Mouse (Mus musculus): Measurements from ENCODE around the gene Gpsm1. TPM values are rescaled to one million over a fixed set of nuclear protein-coding genes. Genes with fewer than 3 reads are reported as not detected.

The Gpsm1 gene
- polyA plus RNA-seq, 1 experiment from 2014 or later, result 63.3 TPM

DNA sequence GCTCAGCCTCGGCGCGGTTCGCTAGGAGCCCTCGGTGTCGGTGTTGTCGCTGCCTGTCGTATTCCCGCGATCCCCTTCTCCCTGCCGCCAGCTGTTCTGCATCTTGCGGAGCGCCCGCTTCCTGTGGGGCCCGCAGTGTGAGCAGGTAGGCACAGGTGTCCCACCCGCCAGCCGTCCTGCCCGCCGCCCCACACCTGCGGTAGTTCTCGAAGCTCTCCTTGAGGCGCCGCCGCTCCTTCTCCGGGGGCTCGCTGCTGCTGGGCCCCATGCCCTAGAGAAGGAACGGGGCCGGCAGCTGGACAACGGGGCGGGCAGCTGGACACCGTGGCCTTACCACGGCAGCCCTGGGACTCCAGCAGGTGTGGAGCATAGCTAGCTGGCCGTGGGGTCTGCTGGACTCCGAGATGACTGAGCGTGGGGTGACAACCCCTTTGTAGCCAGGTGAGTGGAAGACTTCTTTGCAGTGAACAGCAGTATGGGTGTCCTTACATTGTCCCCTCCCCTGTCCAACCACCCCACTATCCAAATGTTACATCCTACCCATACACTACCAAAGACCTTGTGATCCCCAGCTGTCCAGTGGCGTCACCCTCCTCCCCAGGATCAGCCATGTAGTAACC is 37.1 kb downstream of the Gpsm1 start:
- Histone ChIP-seq H3K36me3 (ENCODE audit: control insufficient read depth, insufficient read depth, low read length) (no peaks in the 10 kb centered on the region), H3K4me2 (ENCODE audit: low read depth, low read length, severe bottlenecking) (peak overlapping the region; percentile 89), H3K9ac (ENCODE audit: low read length) (peak overlapping the region; percentile 92), H3K27me3 (ENCODE audit: control insufficient read depth, insufficient read depth, low read length) (no peaks in the 10 kb centered on the region), H3K27ac (ENCODE audit: low read depth, low read length) (no peak overlapping the region), H3K4me3 (ENCODE audit: low read depth, low read length) (peak overlapping the region; percentile 82), H3K4me1 (replicated peaks; ENCODE audit: control insufficient read depth, insufficient read depth, low read length) (peaks cover 9% of the 10 kb centered on the region), H3K9me3 (ENCODE audit: control insufficient read depth, low read length) (no peaks in the 10 kb centered on the region)
- 3% methylated on average over 35 of the region's 36 CpGs for WGBS
- peak; percentile 45 for ATAC-seq (replicated peaks; ENCODE audit: low FRiP score)
- peak; percentile 71 for DNase-seq (ENCODE audit: low spot score)

DNA sequence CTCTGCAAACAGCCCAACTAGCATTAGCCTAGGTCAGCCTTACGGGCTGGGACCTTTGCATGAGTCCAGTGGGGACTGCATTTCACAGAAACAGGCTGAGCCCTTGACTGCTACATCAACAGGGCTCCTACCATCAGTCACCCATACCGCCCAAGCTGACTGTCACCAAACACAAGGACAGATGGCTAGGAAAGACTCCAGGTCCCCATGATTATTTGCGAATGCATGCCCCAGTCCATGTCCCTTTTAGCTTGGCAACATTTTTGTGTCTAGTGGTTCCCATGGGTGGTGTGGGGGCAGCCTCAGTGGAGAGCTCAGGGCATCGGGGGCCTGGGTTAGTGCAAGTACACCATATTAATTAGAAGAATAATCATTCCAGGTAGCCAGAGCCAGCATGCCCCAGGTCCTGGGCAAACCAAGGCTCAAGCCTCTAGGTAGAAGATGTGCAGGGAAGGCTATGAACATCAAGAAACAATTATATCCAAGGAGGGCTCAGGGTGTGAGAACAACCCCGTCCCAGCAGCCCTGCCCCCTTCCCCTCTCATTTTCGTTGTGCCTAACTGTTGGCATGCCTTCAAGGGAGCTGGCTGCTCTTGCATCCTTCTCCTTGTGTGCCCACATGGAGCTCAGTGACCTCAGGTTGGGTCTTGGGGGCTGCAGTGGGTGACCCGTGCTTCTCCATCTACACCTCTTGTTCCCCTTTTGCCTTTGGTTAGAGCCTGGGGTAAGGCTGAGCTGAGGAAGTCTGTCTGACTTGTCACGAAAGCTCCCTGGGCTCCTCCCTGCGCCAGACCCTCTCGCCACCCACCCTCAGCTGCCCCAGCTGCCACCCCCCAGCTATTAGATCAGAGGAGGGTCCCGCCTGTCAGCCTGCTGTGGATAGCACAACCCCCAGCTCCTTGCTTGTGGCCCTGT is 38.0 kb downstream of the Gpsm1 start:
- H3K4me3 ChIP-seq (ENCODE audit: low read depth, low read length), result peak overlapping the region; percentile 82
- H3K27ac ChIP-seq (ENCODE audit: low read depth, low read length), result no peak overlapping the region
- 90% methylated on average over 11 of the region's 11 CpGs for WGBS
- no peak for DNase-seq (ENCODE audit: low spot score)
- ATAC-seq (replicated peaks; ENCODE audit: low FRiP score), result no peak
- peaks cover 9% of the 10 kb centered on the region for H3K4me1 ChIP-seq (replicated peaks; ENCODE audit: control insufficient read depth, insufficient read depth, low read length)
- H3K9me3 ChIP-seq (ENCODE audit: control insufficient read depth, low read length), result no peaks in the 10 kb centered on the region
- no peaks in the 10 kb centered on the region for H3K27me3 ChIP-seq (ENCODE audit: control insufficient read depth, insufficient read depth, low read length)
- peak overlapping the region; percentile 89 for H3K4me2 ChIP-seq (ENCODE audit: low read depth, low read length, severe bottlenecking)
- no peaks in the 10 kb centered on the region for H3K36me3 ChIP-seq (ENCODE audit: control insufficient read depth, insufficient read depth, low read length)
- H3K9ac ChIP-seq (ENCODE audit: low read length), result no peak overlapping the region

DNA sequence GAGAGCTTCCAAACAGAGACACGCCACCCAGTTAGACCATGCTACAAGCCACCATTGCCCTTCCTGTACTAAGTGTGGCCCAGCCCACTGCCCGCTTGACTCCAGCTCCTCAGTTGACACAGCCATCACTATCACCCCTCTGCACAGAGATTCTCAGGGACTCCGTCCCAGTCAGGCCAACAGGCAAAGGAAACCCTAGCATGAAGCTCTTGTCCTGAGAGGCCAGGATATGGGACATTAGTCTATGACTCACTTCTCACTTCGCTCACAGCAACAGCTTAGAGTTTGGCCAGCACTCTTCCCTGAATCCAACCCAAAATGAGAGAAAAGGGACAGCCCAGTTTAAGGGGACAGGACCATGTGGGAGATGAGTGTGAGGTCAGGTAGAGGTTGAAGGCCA is 39.1 kb downstream of the Gpsm1 start:
- no peak overlapping the region for H3K4me2 ChIP-seq (ENCODE audit: low read depth, low read length, severe bottlenecking)
- H3K4me3 ChIP-seq (ENCODE audit: low read depth, low read length), result no peak overlapping the region
- DNase-seq (ENCODE audit: low spot score), result no peak
- no peak overlapping the region for H3K9ac ChIP-seq (ENCODE audit: low read length)
- H3K27me3 ChIP-seq (ENCODE audit: control insufficient read depth, insufficient read depth, low read length), result no peaks in the 10 kb centered on the region
- H3K9me3 ChIP-seq (ENCODE audit: control insufficient read depth, low read length), result no peaks in the 10 kb centered on the region
- H3K36me3 ChIP-seq (ENCODE audit: control insufficient read depth, insufficient read depth, low read length), result no peaks in the 10 kb centered on the region
- H3K27ac ChIP-seq (ENCODE audit: low read depth, low read length), result no peak overlapping the region
- no peak for ATAC-seq (replicated peaks; ENCODE audit: low FRiP score)
- peaks cover 9% of the 10 kb centered on the region for H3K4me1 ChIP-seq (replicated peaks; ENCODE audit: control insufficient read depth, insufficient read depth, low read length)
- 92% methylated on average over 4 of the region's 4 CpGs for WGBS

DNA sequence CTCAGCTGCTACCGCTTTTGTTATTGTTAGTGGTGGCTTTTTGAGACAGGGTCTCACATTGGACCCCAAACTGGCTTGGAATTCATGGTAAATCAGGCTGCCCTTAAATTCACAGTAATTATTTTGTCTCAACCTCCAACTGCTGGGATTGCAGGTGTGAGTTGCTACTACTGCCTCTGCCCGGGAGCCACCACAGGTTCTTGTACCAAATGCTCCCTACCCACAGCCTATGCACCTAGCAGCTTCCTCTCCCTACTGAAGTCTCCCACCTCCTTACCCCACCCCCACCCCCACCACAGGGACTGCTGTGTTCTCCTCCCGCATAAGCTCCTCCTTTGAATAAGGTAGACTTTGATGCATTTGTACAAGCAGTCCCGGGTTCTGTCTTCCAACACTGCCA is 40.9 kb downstream of the Gpsm1 start:
- Histone ChIP-seq H3K27ac (ENCODE audit: low read depth, low read length) (no peak overlapping the region), H3K4me3 (ENCODE audit: low read depth, low read length) (no peak overlapping the region), H3K4me1 (replicated peaks; ENCODE audit: control insufficient read depth, insufficient read depth, low read length) (peaks cover under 1% of the 10 kb centered on the region; the same call in 1 of the 2 replicates), H3K27me3 (ENCODE audit: control insufficient read depth, insufficient read depth, low read length) (no peaks in the 10 kb centered on the region), H3K36me3 (ENCODE audit: control insufficient read depth, insufficient read depth, low read length) (no peaks in the 10 kb centered on the region), H3K9ac (ENCODE audit: low read length) (no peak overlapping the region), H3K9me3 (ENCODE audit: control insufficient read depth, low read length) (no peaks in the 10 kb centered on the region), H3K4me2 (ENCODE audit: low read depth, low read length, severe bottlenecking) (no peak overlapping the region)
- ATAC-seq (replicated peaks; ENCODE audit: low FRiP score), result no peak
- 84% methylated on average over 4 of the region's 4 CpGs for WGBS
- no peak for DNase-seq (ENCODE audit: low spot score)

DNA sequence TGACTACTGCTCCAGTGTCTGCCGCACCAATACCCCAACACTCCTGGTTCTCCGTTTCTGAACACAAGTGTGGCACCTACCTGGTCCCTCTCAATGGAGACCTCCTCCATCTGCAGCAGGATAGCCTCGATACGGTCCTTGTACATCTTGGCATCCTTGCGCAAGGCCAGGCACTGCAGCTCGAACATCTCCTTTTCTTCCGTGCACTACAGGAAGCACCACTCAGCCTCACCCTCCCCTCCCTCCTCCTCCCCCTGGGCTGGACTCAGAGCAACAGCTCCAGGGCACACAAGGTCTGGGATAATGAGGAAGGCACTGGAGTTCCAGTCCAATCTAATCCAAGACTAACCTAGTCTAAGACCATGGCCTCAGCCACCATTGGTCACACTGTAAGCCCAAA is 41.4 kb downstream of the Gpsm1 start:
- Histone ChIP-seq H3K4me3 (ENCODE audit: low read depth, low read length) (no peak overlapping the region), H3K27ac (ENCODE audit: low read depth, low read length) (no peak overlapping the region), H3K4me2 (ENCODE audit: low read depth, low read length, severe bottlenecking) (no peak overlapping the region), H3K9me3 (ENCODE audit: control insufficient read depth, low read length) (no peaks in the 10 kb centered on the region), H3K9ac (ENCODE audit: low read length) (no peak overlapping the region), H3K4me1 (replicated peaks; ENCODE audit: control insufficient read depth, insufficient read depth, low read length) (no peaks in the 10 kb centered on the region), H3K36me3 (ENCODE audit: control insufficient read depth, insufficient read depth, low read length) (no peaks in the 10 kb centered on the region), H3K27me3 (ENCODE audit: control insufficient read depth, insufficient read depth, low read length) (no peaks in the 10 kb centered on the region)
- ATAC-seq (replicated peaks; ENCODE audit: low FRiP score) (no peak), DNase-seq (ENCODE audit: low spot score) (no peak)
- 72% methylated on average over 7 of the region's 7 CpGs for WGBS

GRCm38 (mm10) chr2:26357484-26357883 is 42.2 kb downstream of the Gpsm1 start:
- WGBS, result 41% methylated on average over 15 of the region's 15 CpGs
- H3K27me3 ChIP-seq (ENCODE audit: control insufficient read depth, insufficient read depth, low read length), result no peaks in the 10 kb centered on the region
- no peak overlapping the region for H3K27ac ChIP-seq (ENCODE audit: low read depth, low read length)
- H3K36me3 ChIP-seq (ENCODE audit: control insufficient read depth, insufficient read depth, low read length), result no peaks in the 10 kb centered on the region
- H3K9ac ChIP-seq (ENCODE audit: low read length), result no peak overlapping the region
- H3K4me3 ChIP-seq (ENCODE audit: low read depth, low read length), result no peak overlapping the region
- H3K4me1 ChIP-seq (replicated peaks; ENCODE audit: control insufficient read depth, insufficient read depth, low read length), result no peaks in the 10 kb centered on the region
- no peaks in the 10 kb centered on the region for H3K9me3 ChIP-seq (ENCODE audit: control insufficient read depth, low read length)
- DNase-seq (ENCODE audit: low spot score) (no peak), ATAC-seq (replicated peaks; ENCODE audit: low FRiP score) (no peak)
- no peak overlapping the region for H3K4me2 ChIP-seq (ENCODE audit: low read depth, low read length, severe bottlenecking)

GRCm38 (mm10) chr2:26358667-26359320 is 43.5 kb downstream of the Gpsm1 start:
- DNase-seq (ENCODE audit: low spot score), result no peak
- Histone ChIP-seq H3K9ac (ENCODE audit: low read length) (no peak overlapping the region), H3K4me3 (ENCODE audit: low read depth, low read length) (no peak overlapping the region), H3K27ac (ENCODE audit: low read depth, low read length) (no peak overlapping the region), H3K4me2 (ENCODE audit: low read depth, low read length, severe bottlenecking) (no peak overlapping the region), H3K9me3 (ENCODE audit: control insufficient read depth, low read length) (no peaks in the 10 kb centered on the region), H3K4me1 (replicated peaks; ENCODE audit: control insufficient read depth, insufficient read depth, low read length) (no peaks in the 10 kb centered on the region), H3K27me3 (ENCODE audit: control insufficient read depth, insufficient read depth, low read length) (no peaks in the 10 kb centered on the region), H3K36me3 (ENCODE audit: control insufficient read depth, insufficient read depth, low read length) (no peaks in the 10 kb centered on the region)
- WGBS, result 87% methylated on average over 13 of the region's 13 CpGs
- no peak for ATAC-seq (replicated peaks; ENCODE audit: low FRiP score)

DNA sequence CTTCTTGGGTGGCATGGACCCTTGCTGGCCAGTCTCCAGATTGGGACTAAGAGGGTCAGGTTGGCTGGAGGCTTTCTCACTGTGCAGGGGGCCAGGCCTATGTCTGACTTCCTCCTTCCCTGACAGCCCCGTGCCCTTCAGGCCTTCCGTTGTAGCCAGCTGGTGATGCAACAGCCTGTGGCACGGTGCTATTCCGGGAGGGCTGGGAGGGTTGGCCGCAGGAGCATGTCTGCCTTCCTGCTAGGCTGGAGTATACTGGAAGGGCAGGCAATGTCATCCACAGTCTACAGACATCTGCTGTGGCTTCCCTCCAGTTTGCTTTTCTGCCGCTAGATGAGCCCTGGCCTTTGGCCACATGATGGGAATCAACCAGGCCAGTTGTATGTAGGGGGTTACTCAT is 44.7 kb downstream of the Gpsm1 start:
- no peaks in the 10 kb centered on the region; the same call in 1 of the 2 replicates for H3K36me3 ChIP-seq (ENCODE audit: control insufficient read depth, insufficient read depth, low read length)
- DNase-seq (ENCODE audit: low spot score) (no peak), ATAC-seq (replicated peaks; ENCODE audit: low FRiP score) (no peak)
- no peak overlapping the region for H3K4me2 ChIP-seq (ENCODE audit: low read depth, low read length, severe bottlenecking)
- no peaks in the 10 kb centered on the region for H3K27me3 ChIP-seq (ENCODE audit: control insufficient read depth, insufficient read depth, low read length)
- no peaks in the 10 kb centered on the region for H3K9me3 ChIP-seq (ENCODE audit: control insufficient read depth, low read length)
- no peak overlapping the region for H3K27ac ChIP-seq (ENCODE audit: low read depth, low read length)
- no peak overlapping the region for H3K9ac ChIP-seq (ENCODE audit: low read length)
- H3K4me1 ChIP-seq (replicated peaks; ENCODE audit: control insufficient read depth, insufficient read depth, low read length), result no peaks in the 10 kb centered on the region
- H3K4me3 ChIP-seq (ENCODE audit: low read depth, low read length), result no peak overlapping the region
- WGBS, result 95% methylated on average over 6 of the region's 6 CpGs

All from forebrain, embryonic 11.5 days (tissue).